Mouse (Mus musculus) kidney, postnatal 0 days (tissue): Measurements from ENCODE around the gene Cirbp. TPM values are rescaled to one million over a fixed set of nuclear protein-coding genes. Genes with fewer than 3 reads are reported as not detected.

Experiments
- ATAC-seq: fragments of 200-750 bp; cut with Nextera tagmentation; replicated peaks from 2 replicates; pipeline ENCODE4 v1.8.0; 2017; ENCODE audit warnings: low read depth, moderate number of reproducible peaks, moderate TSS enrichment, moderate library complexity; ENCODE audit not compliant: low FRiP score
- DNase-seq: peaks from one replicate; pipeline ENCODE4 v3.0.0-alpha.2; 2016; ENCODE audit warnings: low spot score
- H3K27ac ChIP-seq: fragments of 300-500 bp; sonication (generic); 2 replicates; pipeline ENCODE4 v1.5.1; 2014; ENCODE audit warnings: mild to moderate bottlenecking
- H3K27me3 ChIP-seq: fragments of 300-500 bp; sonication (generic); 2 replicates; pipeline ENCODE4 v1.6.1; 2014; ENCODE audit warnings: low read length, mixed read lengths; ENCODE audit not compliant: insufficient read depth
- H3K36me3 ChIP-seq: fragments of 300-500 bp; sonication (generic); 2 replicates; pipeline ENCODE4 v1.6.1; 2014; ENCODE audit warnings: low read length, mixed read lengths; ENCODE audit not compliant: insufficient read depth
- H3K4me1 ChIP-seq: fragments of 300-500 bp; sonication (generic); replicated peaks from 2 replicates; pipeline ENCODE4 v1.6.1; 2014; ENCODE audit warnings: antibody characterized with exemption, low read length, mixed read lengths; ENCODE audit not compliant: insufficient read depth
- H3K4me2 ChIP-seq: fragments of 300-500 bp; sonication (generic); 2 replicates; pipeline ENCODE4 v1.6.1; 2014; ENCODE audit warnings: mild to moderate bottlenecking, low read length, moderate library complexity, mixed read lengths
- H3K4me3 ChIP-seq: fragments of 300-500 bp; sonication (generic); replicated peaks from 2 replicates; pipeline ENCODE4 v1.5.1; 2014; ENCODE audit warnings: low read depth, low read length
- H3K9ac ChIP-seq: fragments of 300-500 bp; sonication (generic); 2 replicates; pipeline ENCODE4 v1.6.1; 2014; ENCODE audit warnings: low read depth, low read length
- H3K9me3 ChIP-seq: fragments of 300-500 bp; sonication (generic); replicated peaks from 2 replicates; pipeline ENCODE4 v1.6.1; 2016; ENCODE audit warnings: low read length, inconsistent platforms, mixed read lengths
- CTCF ChIP-seq: IDR thresholded peaks from 2 replicates; pipeline ENCODE4 v1.5.1; 2016; ENCODE audit warnings: antibody characterized with exemption, low read depth, mild to moderate bottlenecking, moderate library complexity
- WGBS: fragments of 180-500 bp; shearing (Covaris S2); extraction: QIAGEN DNeasy Blood & Tissue Kit; methylation state at CpG from one replicate; pipeline ENCODE4 v1.1.7; 2014; 5-methylcytosine and 5-hydroxymethylcytosine counted together
- polyA plus RNA-seq: library from polyadenylated mRNA; unstranded; fragments of >200 nt; fragmentation: Nextera tagmentation; extraction: Ambion mirVana; gene quantifications from 2 replicates; pipeline ENCODE4 v1.2.1, GENCODE M21; 2015

The Cirbp gene
- polyA plus RNA-seq, 1 experiment from 2014 or later = 317 TPM

DNA sequence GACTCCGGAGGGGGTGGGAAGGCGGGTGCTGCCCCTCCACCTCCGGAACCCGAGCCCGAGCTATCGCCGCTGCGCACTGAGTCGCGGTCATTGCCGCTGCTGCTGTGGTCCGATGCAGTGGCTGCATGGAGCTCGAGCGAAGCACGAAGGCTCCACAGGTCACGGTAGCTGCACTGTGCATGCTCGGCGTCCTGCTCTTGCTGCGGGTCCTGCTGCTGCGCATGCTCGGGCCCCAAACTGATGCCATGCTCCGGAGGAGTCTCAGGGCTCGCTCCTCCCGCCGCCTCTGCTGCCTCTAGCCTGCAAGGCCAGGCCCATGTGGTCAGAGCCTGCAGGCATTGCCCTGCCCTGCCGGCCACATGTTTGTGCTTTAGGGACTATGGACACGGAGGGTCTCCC is 33.8 kb upstream of the Cirbp start:
- Histone ChIP-seq H3K4me2 (peak overlapping the region; percentile 23; the same call in 1 of the 2 replicates), H3K4me3 (no peak overlapping the region), H3K9ac (no peak overlapping the region), H3K4me1 (peaks cover 12% of the 10 kb centered on the region; the same call in 1 of the 2 replicates), H3K9me3 (no peaks in the 10 kb centered on the region), H3K27ac (no peak overlapping the region), H3K36me3 (peaks cover 34% of the 10 kb centered on the region), H3K27me3 (no peaks in the 10 kb centered on the region)
- DNase-seq (no peak), ATAC-seq (no peak; the same call in 1 of the 2 replicates)
- TF ChIP-seq CTCF = no peak
- 47% methylated on average over 27 of the region's 27 CpGs for WGBS

DNA sequence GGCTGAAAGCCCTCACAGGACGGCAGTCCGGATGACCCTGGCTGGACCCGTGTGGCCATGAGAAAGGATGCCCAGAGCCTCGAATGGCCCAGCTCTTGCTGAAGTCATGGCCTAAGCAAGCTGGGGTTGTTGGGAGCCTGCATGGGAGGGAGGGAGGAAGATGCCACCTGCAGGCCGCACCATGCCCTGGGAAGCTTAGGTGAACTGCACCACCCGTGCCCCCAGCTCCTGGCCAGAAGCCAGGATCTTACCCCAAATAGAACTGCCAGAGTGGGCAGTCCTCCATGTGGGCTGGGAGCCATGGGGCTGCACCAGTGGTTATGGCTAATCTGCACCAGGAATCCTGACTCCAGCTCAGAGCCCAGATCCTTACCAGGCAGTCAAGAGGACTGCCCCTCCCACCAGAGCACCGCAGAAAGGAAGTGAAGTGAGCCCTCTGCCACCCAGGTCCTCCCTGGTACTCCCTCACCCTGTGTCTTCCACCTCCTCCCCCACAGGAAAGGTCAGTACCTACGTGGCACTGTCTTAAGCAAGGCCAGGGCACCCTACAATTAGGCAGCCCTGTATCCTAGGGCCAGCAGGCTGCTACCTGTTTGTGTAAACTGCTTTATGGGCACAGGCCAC is 32.4 kb upstream of the Cirbp start:
- 70% methylated on average over 8 of the region's 8 CpGs for WGBS
- peaks cover 25% of the 10 kb centered on the region; the same call in 1 of the 2 replicates for H3K4me1 ChIP-seq
- peaks cover 20% of the 10 kb centered on the region for H3K36me3 ChIP-seq
- H3K4me3 ChIP-seq = no peak overlapping the region
- H3K9me3 ChIP-seq = no peaks in the 10 kb centered on the region
- ATAC-seq (no peak), DNase-seq (no peak)
- H3K9ac ChIP-seq = no peak overlapping the region
- H3K4me2 ChIP-seq = no peak overlapping the region
- no peaks in the 10 kb centered on the region for H3K27me3 ChIP-seq
- peak; percentile 25; the same call in 1 of the 2 replicates for TF ChIP-seq CTCF
- no peak overlapping the region for H3K27ac ChIP-seq

DNA sequence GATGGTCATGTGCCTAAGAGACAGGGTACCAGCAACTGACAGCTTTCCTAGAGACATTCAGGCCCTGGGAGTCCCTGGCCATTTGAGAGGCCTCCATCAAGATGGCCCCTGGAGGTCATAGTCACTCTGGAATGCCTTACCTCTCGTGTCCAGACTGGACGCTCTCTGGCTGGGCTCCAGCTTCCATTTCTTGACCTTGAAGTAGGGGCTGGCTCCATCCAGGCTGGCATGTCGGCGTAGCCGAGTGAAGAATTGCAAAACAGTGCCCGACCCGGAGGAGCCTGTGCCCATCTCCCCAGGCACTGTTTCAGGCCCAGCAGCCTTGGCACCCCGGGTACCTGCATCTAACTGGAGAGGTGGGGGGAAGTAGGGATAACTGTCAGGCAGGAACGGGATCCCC is 31.4 kb upstream of the Cirbp start:
- no peak for TF ChIP-seq CTCF
- Histone ChIP-seq H3K27me3 (no peaks in the 10 kb centered on the region), H3K9me3 (no peaks in the 10 kb centered on the region), H3K4me2 (no peak overlapping the region), H3K4me1 (peaks cover 30% of the 10 kb centered on the region; the same call in 1 of the 2 replicates), H3K27ac (no peak overlapping the region), H3K4me3 (no peak overlapping the region), H3K36me3 (peaks cover 10% of the 10 kb centered on the region), H3K9ac (no peak overlapping the region)
- 76% methylated on average over 9 of the region's 9 CpGs for WGBS
- ATAC-seq (no peak), DNase-seq (no peak)

DNA sequence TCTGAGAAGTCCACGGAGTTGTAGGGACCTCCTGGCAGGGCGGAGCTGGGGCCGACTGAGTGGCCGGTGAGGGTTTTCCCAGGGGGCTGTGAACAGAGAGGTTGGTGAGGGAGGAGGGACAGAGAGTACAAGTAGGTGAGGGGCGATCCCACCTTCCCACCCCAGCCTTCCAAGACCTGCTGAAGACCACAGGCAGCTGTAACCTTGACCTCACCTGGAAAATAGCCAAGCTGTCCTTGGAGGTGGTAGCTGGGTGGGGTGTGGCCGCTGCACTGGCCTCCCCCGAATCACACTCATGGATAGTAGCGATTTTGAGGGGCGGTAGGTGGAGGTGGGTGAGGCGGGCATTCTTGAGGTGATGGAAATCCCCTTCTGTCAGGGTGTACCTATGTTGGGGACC is 30.6 kb upstream of the Cirbp start:
- 83% methylated on average over 10 of the region's 10 CpGs for WGBS
- no peak for ATAC-seq

DNA sequence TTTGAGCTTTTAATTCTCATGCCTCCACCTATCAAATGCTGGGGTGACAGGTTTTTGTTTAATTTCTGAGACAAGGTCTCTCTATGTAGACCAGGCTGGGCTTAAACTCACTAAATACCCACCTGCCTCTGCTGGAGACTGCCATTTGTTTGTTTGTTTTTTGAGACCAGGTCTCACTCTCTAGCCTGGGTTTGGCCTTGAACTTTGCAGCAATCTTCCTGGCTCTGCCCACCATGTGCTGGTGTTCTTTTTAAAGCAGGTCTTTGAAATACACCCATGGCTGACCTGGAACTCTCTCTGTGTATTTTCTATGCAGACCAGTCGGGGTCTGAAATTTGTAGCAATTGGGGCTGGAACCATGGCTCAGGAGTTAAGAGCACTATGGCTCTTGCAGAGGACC is 30.1 kb upstream of the Cirbp start:
- no peak overlapping the region for H3K4me3 ChIP-seq
- no peaks in the 10 kb centered on the region for H3K36me3 ChIP-seq
- ATAC-seq (no peak), DNase-seq (no peak)
- TF ChIP-seq CTCF = no peak
- no peak overlapping the region for H3K27ac ChIP-seq
- WGBS = 93% methylated on average over 1 of the region's 1 CpGs
- peaks cover 30% of the 10 kb centered on the region; the same call in 1 of the 2 replicates for H3K4me1 ChIP-seq
- H3K9me3 ChIP-seq = no peaks in the 10 kb centered on the region
- H3K27me3 ChIP-seq = no peaks in the 10 kb centered on the region
- H3K9ac ChIP-seq = no peak overlapping the region
- no peak overlapping the region for H3K4me2 ChIP-seq

More for the DNA sequence above, 30.6 kb upstream of the Cirbp start:
- H3K9ac ChIP-seq = no peak overlapping the region
- peaks cover 30% of the 10 kb centered on the region; the same call in 1 of the 2 replicates for H3K4me1 ChIP-seq
- no peaks in the 10 kb centered on the region for H3K9me3 ChIP-seq
- H3K4me3 ChIP-seq = no peak overlapping the region
- H3K27me3 ChIP-seq = no peaks in the 10 kb centered on the region
- TF ChIP-seq CTCF = no peak
- H3K4me2 ChIP-seq = no peak overlapping the region
- H3K27ac ChIP-seq = no peak overlapping the region
- DNase-seq = no peak
- H3K36me3 ChIP-seq = peaks cover 2% of the 10 kb centered on the region; the same call in 1 of the 2 replicates

DNA sequence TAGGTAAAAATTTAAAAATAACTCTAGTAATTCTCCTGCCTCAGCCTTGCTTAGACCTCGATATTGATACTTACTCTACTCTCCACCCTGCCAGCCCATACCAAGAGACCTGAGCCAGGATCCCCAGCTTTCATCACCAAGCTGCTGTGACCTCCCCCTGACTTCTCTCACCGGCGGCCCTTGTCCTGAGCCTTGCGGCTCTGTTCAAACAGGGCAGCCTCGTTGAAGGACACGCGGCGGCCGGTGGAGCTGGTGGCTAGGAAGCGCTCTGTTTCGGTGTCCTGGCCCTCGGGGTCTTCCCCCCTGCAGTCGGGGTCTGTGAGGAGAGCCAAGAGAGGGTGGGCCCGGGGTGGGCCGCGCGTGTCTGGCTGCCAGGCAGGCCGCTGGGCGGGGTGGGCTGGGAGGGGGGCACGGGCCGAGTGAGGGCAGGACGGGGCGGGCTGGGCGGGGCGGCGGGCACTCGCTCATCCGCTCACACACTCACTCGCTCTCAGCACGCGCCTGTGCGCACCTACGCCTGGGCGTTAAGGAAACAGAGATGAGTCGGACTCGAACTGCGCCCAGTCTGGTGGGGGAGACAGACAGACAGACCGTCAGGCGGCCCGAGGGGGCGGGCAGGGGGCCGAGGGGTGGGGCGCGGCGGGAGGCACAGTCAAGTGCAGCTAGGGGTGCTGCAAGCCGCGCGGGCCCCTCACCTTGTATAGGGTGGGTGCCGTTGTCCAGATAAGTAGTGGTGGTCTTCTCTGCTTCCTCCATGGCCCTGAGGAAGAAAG is 29.4 kb upstream of the Cirbp start:
- H3K36me3 ChIP-seq = no peaks in the 10 kb centered on the region
- peaks cover 23% of the 10 kb centered on the region; the same call in 1 of the 2 replicates for H3K4me1 ChIP-seq
- TF ChIP-seq CTCF = no peak
- H3K9ac ChIP-seq = no peak overlapping the region
- no peak for ATAC-seq
- no peak overlapping the region for H3K27ac ChIP-seq
- no peak for DNase-seq
- peak overlapping the region; percentile 98 for H3K4me2 ChIP-seq
- no peaks in the 10 kb centered on the region for H3K9me3 ChIP-seq
- peak overlapping the region; percentile 69; the same call in 1 of the 2 replicates for H3K4me3 ChIP-seq
- 24% methylated on average over 40 of the region's 49 CpGs for WGBS
- no peaks in the 10 kb centered on the region for H3K27me3 ChIP-seq
